Mouse (Mus musculus) neural tube, embryonic 12.5 days (tissue): ENCODE measurements around the gene Dnajb5. TPM values are rescaled to one million over a fixed set of nuclear protein-coding genes. Genes with fewer than 3 reads are reported as not detected.
"Not testable (repeated sequence)": the region's sequence is repeated elsewhere in the genome, so short reads cannot be mapped to it uniquely, and the experiment has no call there.

ENCODE experiments used
- ATAC-seq: fragments of 200-750 bp; cut with Nextera tagmentation; 2 replicates; pipeline ENCODE4 v1.8.0; 2017; ENCODE audit warnings: low read depth, mild to moderate bottlenecking, moderate TSS enrichment, moderate library complexity; ENCODE audit not compliant: low FRiP score
- H3K27ac ChIP-seq: fragments of 300-500 bp; sonication (generic); 2 replicates; pipeline ENCODE4 v1.5.1; 2016
- H3K27me3 ChIP-seq: fragments of 300-500 bp; sonication (generic); replicated peaks from 2 replicates; pipeline ENCODE4 v1.6.1; 2016; ENCODE audit warnings: mild to moderate bottlenecking
- H3K36me3 ChIP-seq: fragments of 300-500 bp; sonication (generic); 2 replicates; pipeline ENCODE4 v1.6.1; 2016; ENCODE audit warnings: mild to moderate bottlenecking
- H3K4me1 ChIP-seq: fragments of 300-500 bp; sonication (generic); 2 replicates; pipeline ENCODE4 v1.6.1; 2016
- H3K4me2 ChIP-seq: fragments of 300-500 bp; sonication (generic); replicated peaks from 2 replicates; pipeline ENCODE4 v1.6.1; 2016; ENCODE audit warnings: mild to moderate bottlenecking
- H3K4me3 ChIP-seq: fragments of 300-500 bp; sonication (generic); 2 replicates; pipeline ENCODE4 v1.5.1; 2016
- H3K9ac ChIP-seq: fragments of 300-500 bp; sonication (generic); 2 replicates; pipeline ENCODE4 v1.6.1; 2016; ENCODE audit warnings: mild to moderate bottlenecking
- H3K9me3 ChIP-seq: fragments of 300-500 bp; sonication (generic); 2 replicates; pipeline ENCODE4 v1.6.1; 2016; ENCODE audit warnings: mild to moderate bottlenecking
- WGBS: fragments of 180-500 bp; shearing (Covaris S2); methylation state at CpG from one replicate; pipeline ENCODE4 v1.1.7; 2016; 5-methylcytosine and 5-hydroxymethylcytosine counted together
- polyA plus RNA-seq: library from polyadenylated mRNA; unstranded; fragments of >200 nt; fragmentation: Nextera tagmentation; extraction: Ambion mirVana; gene quantifications from 2 replicates; pipeline ENCODE4 v1.2.1, GENCODE M21; 2016

Gene Dnajb5
- polyA plus RNA-seq, 1 experiment from 2014 or later = 33.6 TPM

DNA sequence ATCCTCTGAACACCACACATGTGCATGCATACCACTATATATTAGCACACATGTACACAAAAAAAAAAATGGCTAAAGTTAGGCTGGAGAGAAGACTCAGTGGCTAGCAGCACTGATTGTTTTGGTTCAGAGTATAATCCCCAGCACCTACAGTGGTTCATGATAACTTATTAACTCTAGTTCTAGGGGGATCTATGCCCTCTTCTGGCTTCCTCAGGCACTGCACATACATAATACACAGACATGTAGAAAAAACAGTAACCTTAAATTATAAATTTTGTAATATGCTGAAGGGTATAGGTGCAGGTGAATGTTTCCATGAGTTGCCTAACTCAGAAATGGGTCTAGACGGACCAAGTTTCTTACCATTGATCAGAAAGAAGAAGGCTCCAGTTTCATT is 38.7 kb downstream of the Dnajb5 start:
- peaks cover 96% of the 10 kb centered on the region for H3K36me3 ChIP-seq

DNA sequence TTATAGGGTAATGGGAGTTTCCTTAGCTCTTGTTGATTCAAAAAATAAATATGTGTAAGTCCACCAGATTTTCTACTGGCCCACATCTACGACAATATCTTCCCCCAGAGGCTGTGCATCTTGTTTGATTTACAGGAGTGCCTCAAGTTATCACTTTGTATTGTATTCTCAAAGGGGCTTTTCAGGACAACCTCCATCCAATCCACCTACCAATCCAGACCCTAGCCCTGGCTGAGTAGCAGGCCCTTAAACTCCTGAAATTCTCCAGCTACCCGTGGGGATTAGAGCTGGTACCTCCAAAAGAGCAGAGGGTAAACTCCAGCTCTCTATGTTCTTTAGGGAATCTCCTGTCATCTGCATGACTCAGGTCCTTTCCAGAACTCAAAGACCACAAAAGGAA is 48.4 kb downstream of the Dnajb5 start:
- Histone ChIP-seq H3K4me2 (peak overlapping the region; percentile 72), H3K27me3 (no peaks in the 10 kb centered on the region), H3K4me1 (peaks cover 22% of the 10 kb centered on the region), H3K4me3 (peak overlapping the region; percentile 94), H3K9ac (peak overlapping the region; percentile 96; the same call in 1 of the 2 replicates), H3K9me3 (no peaks in the 10 kb centered on the region), H3K27ac (no peak overlapping the region), H3K36me3 (peaks cover 29% of the 10 kb centered on the region)
- ATAC-seq = no peak
- 65% methylated on average over 2 of the region's 2 CpGs for WGBS

More for the DNA sequence above, 38.7 kb downstream of the Dnajb5 start:
- ATAC-seq = no peak
- H3K4me3 ChIP-seq = no peak overlapping the region
- H3K27ac ChIP-seq = no peak overlapping the region
- H3K4me2 ChIP-seq = no peak overlapping the region
- H3K27me3 ChIP-seq = no peaks in the 10 kb centered on the region
- no peaks in the 10 kb centered on the region for H3K9me3 ChIP-seq
- 81% methylated on average over 1 of the region's 1 CpGs for WGBS
- no peaks in the 10 kb centered on the region for H3K4me1 ChIP-seq
- H3K9ac ChIP-seq = no peak overlapping the region

DNA sequence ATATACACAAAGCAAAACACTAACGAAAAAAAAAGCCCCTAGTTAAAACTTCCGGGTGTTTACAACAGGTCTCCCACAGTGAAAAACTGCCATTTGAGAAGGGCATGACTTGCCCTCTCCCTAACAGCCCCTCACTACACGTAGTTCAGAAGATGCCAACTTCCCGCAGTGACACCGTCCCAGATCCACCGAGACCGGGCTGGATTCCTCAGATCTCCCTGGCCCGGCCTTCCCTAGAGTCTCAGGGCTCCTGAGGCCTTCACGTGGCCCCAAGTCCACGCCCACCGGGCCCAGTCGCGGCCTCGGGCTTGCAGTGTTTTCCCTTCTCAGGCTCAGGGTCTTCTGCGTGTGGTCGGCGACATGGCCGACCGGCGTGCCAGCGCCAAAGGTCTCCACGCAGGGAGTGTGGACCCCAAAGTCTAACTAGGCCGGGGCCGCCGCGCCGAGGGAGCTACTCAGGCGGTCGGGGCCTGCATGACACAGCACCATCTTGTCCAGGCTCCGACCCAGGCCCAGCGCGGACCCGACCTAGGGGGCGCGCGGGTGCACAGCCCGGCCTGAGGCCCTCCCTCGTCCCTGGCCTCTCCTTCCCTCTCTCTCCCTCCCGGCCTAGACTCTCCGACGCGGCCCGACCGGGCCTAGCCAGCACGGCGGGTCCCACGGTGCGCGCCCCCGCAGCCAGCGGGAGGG is 50.0 kb downstream of the Dnajb5 start:
- under 1% methylated on average over 51 of the region's 51 CpGs for WGBS
- ATAC-seq = peak; percentile 85
- Histone ChIP-seq H3K27me3 (no peaks in the 10 kb centered on the region), H3K9ac (peak overlapping the region; percentile 96), H3K4me1 (peaks cover 22% of the 10 kb centered on the region), H3K36me3 (peaks cover 14% of the 10 kb centered on the region), H3K4me2 (peak overlapping the region; percentile 72), H3K9me3 (no peaks in the 10 kb centered on the region), H3K4me3 (peak overlapping the region; percentile 94), H3K27ac (peak overlapping the region; percentile 99)

DNA sequence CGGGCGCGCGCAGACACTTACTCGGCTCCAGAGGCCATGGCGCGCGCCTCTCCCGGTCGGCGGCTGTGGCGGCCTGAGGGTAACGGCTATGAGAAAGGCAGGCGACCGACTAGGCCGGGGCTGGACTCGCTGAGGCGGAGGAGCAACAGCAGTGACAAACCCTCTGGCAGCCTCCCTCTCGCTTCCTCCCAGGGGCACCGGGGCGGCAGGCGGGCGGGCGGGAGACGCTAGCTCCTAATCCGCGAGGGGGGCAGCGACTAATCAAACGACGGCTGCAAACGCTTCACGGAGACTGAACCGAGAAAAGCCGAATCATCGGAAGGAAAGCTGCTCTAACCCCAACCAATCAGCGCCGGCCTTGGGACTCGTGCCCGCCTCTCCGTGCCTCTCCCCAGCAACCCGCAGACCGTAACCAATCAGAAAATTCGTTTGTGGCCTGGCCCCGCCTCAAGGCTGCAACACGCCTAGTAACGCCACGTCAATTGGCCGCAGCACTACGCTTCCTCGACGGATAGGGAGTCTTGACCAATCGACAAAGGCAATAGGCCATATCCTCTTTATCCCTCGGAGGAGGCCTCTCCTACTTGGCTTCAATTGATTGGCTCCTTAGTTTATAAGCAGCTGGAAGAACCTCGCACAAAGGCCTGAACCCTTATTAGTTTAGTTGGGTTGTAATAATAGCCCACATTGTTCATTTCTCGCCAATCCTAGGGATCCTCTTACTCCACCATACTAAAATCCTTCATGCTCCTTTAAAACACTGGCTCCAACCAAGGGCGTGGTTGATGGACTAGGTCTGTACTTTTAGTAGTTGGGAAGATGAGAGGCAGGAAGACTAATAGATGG is 50.8 kb downstream of the Dnajb5 start, which contains the start of gene Vcp:
TSS of gene Vcp (minus strand) at position 367 of the 846 bp plus-strand sequence.
- H3K4me1 ChIP-seq = peaks cover 22% of the 10 kb centered on the region
- H3K36me3 ChIP-seq = peaks cover 11% of the 10 kb centered on the region
- H3K9me3 ChIP-seq, H3K27me3 ChIP-seq: not testable (repeated sequence)
- peak within 1 kb of the TSS; percentile 72 for H3K4me2 ChIP-seq
- peak within 1 kb of the TSS; percentile 94 for H3K4me3 ChIP-seq
- peak within 1 kb of the TSS; percentile 96 for H3K9ac ChIP-seq
- ATAC-seq = peak; percentile 99
- H3K27ac ChIP-seq = peak within 1 kb of the TSS; percentile 99
- under 1% methylated on average over 54 of the region's 56 CpGs for WGBS

DNA sequence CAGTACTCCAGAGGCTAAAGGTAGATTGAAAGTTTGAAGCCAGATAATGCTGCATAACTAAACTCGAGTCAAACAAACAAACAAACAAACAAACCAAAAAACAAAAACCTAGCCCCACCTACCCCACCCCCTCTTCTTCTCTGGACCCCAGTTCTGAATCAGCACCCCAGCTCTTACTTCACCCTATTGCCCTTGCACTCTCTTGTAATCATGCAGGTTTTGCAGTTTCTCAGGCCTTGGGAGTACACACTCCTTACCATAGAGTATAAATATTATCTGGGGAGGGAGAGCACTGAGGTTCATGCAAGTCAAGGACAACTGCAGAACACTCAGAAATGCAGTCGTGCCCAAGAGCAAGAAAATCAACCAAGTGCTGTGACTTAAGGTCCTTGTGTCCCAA is 51.7 kb downstream of the Dnajb5 start:
- Histone ChIP-seq H3K27ac (no peak overlapping the region), H3K36me3 (peaks cover 5% of the 10 kb centered on the region; the same call in 1 of the 2 replicates), H3K4me2 (no peak overlapping the region), H3K9ac (no peak overlapping the region), H3K4me1 (peaks cover 22% of the 10 kb centered on the region), H3K4me3 (no peak overlapping the region), H3K27me3 (no peaks in the 10 kb centered on the region), H3K9me3 (no peaks in the 10 kb centered on the region)
- WGBS = 77% methylated on average over 2 of the region's 2 CpGs
- ATAC-seq = no peak

DNA sequence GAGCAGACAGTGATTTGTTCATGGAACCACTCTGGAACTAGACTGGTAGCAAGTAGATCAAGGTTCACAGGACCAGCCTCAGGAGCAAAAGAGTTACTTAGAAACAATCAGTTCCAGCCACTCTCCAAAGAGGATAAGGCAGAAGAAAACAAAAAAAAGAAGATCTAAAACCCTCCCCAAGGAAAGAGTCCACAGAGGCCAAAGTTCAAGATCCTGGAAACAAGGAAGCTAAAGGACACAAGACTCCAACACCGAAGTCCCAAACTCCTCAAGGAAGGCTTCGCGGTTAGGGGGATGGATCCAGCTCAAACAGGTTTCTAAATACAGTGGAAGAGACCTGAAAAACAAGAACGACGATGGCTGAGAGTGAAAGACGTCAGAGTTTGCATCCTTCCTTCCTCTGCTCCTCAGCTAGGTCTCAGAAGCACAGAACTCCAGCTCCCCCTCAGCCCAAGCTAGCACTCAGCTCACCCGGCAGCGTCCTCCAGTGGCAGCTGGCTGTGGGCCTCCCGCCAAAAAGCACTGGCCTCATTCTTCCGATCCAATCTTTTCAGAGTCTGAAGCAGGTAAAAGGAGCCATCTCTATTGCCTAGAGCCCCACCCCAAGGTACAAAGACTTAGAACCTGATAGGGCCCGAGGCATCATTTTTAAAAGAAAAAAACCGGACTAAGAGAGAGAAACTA is 53.3 kb downstream of the Dnajb5 start:
- Histone ChIP-seq H3K36me3 (peaks cover 12% of the 10 kb centered on the region; the same call in 1 of the 2 replicates), H3K27me3 (no peaks in the 10 kb centered on the region), H3K4me3 (no peak overlapping the region), H3K9ac (no peak overlapping the region), H3K4me2 (no peak overlapping the region), H3K4me1 (peaks cover 12% of the 10 kb centered on the region), H3K27ac (no peak overlapping the region), H3K9me3 (no peaks in the 10 kb centered on the region)
- no peak for ATAC-seq
- WGBS = 81% methylated on average over 12 of the region's 12 CpGs

DNA sequence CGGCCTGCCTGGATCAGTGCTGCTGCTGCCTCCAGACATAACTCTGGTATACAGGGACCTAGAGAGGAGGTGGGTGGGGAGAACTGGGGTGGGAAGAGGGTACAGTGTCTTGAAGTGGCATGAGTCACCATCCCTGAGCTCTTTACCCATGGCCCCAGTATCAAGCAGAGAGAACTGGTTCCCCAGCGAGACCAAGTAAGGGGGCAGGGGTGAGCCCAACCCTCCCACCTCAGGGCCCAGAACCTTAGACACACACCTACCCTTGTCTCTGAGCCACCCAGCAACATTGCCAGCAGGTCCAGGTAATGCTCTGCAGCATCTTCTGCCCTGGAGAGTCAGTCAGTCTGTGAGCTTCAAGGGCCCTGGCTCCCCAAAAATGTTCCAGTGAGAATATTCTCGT is 55.3 kb downstream of the Dnajb5 start:
- Histone ChIP-seq H3K9me3 (no peaks in the 10 kb centered on the region), H3K27ac (no peak overlapping the region), H3K4me2 (no peak overlapping the region), H3K36me3 (peaks cover 12% of the 10 kb centered on the region; the same call in 1 of the 2 replicates), H3K4me3 (no peak overlapping the region), H3K4me1 (peaks cover 10% of the 10 kb centered on the region), H3K27me3 (no peaks in the 10 kb centered on the region), H3K9ac (no peak overlapping the region)
- WGBS = 91% methylated on average over 3 of the region's 3 CpGs
- no peak for ATAC-seq

DNA sequence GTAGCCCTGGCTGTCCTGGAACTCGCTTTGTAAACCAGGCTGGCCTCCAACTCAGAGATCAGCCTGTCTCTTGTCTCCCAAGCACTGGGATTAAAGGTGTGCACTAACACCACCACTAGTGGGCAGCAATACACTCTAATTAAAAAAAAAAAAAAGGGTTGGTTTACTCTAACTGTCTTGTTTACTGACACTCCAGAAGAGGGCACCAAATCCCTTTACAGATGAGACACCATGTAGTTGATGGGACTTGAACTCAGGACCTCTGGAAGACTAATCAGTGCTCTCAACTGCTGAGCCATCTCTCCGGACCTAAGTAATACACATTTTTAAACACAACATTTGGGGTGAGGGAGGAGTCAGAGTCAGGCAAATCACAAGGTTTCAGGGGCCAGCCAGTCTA is 56.2 kb downstream of the Dnajb5 start:
- 51% methylated on average over 2 of the region's 2 CpGs for WGBS
- no peaks in the 10 kb centered on the region for H3K9me3 ChIP-seq
- peaks cover 12% of the 10 kb centered on the region for H3K4me1 ChIP-seq
- no peaks in the 10 kb centered on the region for H3K27me3 ChIP-seq
- no peak overlapping the region for H3K9ac ChIP-seq
- H3K4me2 ChIP-seq = no peak overlapping the region
- no peak overlapping the region for H3K4me3 ChIP-seq
- peaks cover 12% of the 10 kb centered on the region; the same call in 1 of the 2 replicates for H3K36me3 ChIP-seq
- no peak overlapping the region for H3K27ac ChIP-seq
- ATAC-seq = no peak

Other genes with a start within 250 kb of the Dnajb5 start
- gene 4930578G10Rik, start 214.3 kb upstream of the Dnajb5 start, polyA plus RNA-seq = 1.5 and 1.6 TPM in 2 replicates
- gene Ccl19, start 193.2 kb upstream of the Dnajb5 start, polyA plus RNA-seq = 0.36 TPM in 1 of 2 replicates, not detected in the other
- 0.95 and 0.99 TPM in 2 replicates for gene Ccl21a, start 175.8 kb upstream of the Dnajb5 start, polyA plus RNA-seq
- gene Fam205a1, start 95.9 kb upstream of the Dnajb5 start, polyA plus RNA-seq = 0.05 and 0.14 TPM in 2 replicates
- gene Gm12394, start 93.0 kb upstream of the Dnajb5 start, polyA plus RNA-seq = 0.80 and 0.82 TPM in 2 replicates
- 2.5 and 2.6 TPM in 2 replicates for gene Fam205c, start 75.6 kb upstream of the Dnajb5 start, polyA plus RNA-seq
- gene Phf24, start 33.2 kb upstream of the Dnajb5 start, polyA plus RNA-seq = 10.9 and 11.4 TPM in 2 replicates
- gene 1700022I11Rik, start 19.8 kb downstream of the Dnajb5 start, polyA plus RNA-seq = 0.46 and 0.93 TPM in 2 replicates
- 631 and 640 TPM in 2 replicates for gene Vcp, start 50.7 kb downstream of the Dnajb5 start, polyA plus RNA-seq
- 17.4 and 20.9 TPM in 2 replicates for gene Fancg, start 60.7 kb downstream of the Dnajb5 start, polyA plus RNA-seq
- gene Pigo, start 76.0 kb downstream of the Dnajb5 start, polyA plus RNA-seq = 24.5 and 25.2 TPM in 2 replicates
- gene Stoml2, start 81.9 kb downstream of the Dnajb5 start, polyA plus RNA-seq = 251 and 257 TPM in 2 replicates
- gene Fam214b, start 96.4 kb downstream of the Dnajb5 start, polyA plus RNA-seq = 33.8 and 36.2 TPM in 2 replicates
- 19.1 and 22.4 TPM in 2 replicates for gene Unc13b, start 109.1 kb downstream of the Dnajb5 start, polyA plus RNA-seq